ENCODE assay signal across 26 mouse cellular contexts in the genomic region with DNA sequence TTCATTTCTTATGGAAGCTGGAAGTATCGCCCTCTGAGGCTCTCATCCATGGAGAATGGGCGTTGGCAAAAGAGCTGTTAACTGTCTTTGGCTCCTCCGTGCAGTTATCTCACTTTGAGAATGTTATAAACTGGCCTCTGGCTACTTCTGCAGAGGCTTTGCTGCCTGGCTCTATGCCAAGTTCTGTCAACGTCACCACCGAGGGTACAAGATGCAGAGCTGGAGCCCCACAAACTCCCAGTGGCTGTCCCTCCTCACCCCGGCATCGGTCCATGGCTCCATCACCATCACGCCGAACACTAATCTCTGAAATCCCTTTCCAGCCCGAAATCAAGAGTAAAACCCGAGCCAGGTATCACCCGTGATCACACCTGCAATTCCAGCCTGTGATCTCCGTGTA. TPM values are rescaled to one million over a fixed set of nuclear protein-coding genes. Genes with fewer than 3 reads are reported as not detected.
"Had no signal": no experiment of that assay in that cellular context is flagged by ENCODE, and none has a peak within 500 bp of the region (broad histone marks: within the 10 kb centered on the region; RNA-seq: fewer than 3 reads in every experiment).

No protein-coding gene starts in this region.

- H3K9ac ChIP-seq: liver, embryonic 14.5 days; lung, embryonic 15.5 days; midbrain, embryonic 12.5 days; neural tube, embryonic 13.5 days; neural tube, embryonic 15.5 days had no signal

- H3K27ac ChIP-seq: liver, embryonic 14.5 days; lung, embryonic 15.5 days; midbrain, embryonic 10.5 days; midbrain, embryonic 12.5 days; neural tube, embryonic 13.5 days; neural tube, embryonic 15.5 days had no signal

- H3K9me3 ChIP-seq: lung, embryonic 15.5 days; midbrain, embryonic 10.5 days; midbrain, embryonic 12.5 days; neural tube, embryonic 13.5 days; neural tube, embryonic 15.5 days had no signal

- H3K4me2 ChIP-seq: lung, embryonic 15.5 days; midbrain, embryonic 12.5 days; neural tube, embryonic 13.5 days; neural tube, embryonic 15.5 days had no signal

- H3K36me3 ChIP-seq: lung, embryonic 15.5 days; midbrain, embryonic 10.5 days; midbrain, embryonic 12.5 days; neural tube, embryonic 13.5 days; neural tube, embryonic 15.5 days had no signal

- DNase-seq: lung, adult 18-20 months; lung, postnatal 10 days; lung, postnatal 4 days; midbrain, embryonic 14.5 days; retina, postnatal 1 day; right cerebral cortex, adult 18-20 months; right cerebral cortex, postnatal 25 days; right cerebral cortex, postnatal 4 days; spleen, adult 18-20 months; thymus, adult 18-20 months; thymus, postnatal 14 days; thymus, postnatal 36 days had no signal

- ATAC-seq: midbrain, embryonic 16.5 days had no signal

- H3K4me3 ChIP-seq: lung, embryonic 15.5 days; midbrain, embryonic 10.5 days; midbrain, embryonic 12.5 days; myocyte; neural tube, embryonic 13.5 days; neural tube, embryonic 15.5 days had no signal

RNA-seq across cellular contexts. Expression of a gene that starts 1.4 kb away (rescaled TPM):
- total RNA-seq: megakaryocyte, adult 5-6 weeks; megakaryocyte-erythroid progenitor cell, adult 5-6 weeks had no signal

RNA-seq across cellular contexts. Expression of a gene that starts 26.8 kb away (rescaled TPM):
- total RNA-seq: megakaryocyte, adult 5-6 weeks; megakaryocyte-erythroid progenitor cell, adult 5-6 weeks had no signal
- polyA plus RNA-seq: lung, embryonic 15.5 days; midbrain, embryonic 10.5 days; midbrain, embryonic 12.5 days; midbrain, embryonic 14.5 days; midbrain, embryonic 16.5 days; myocyte; neural tube, embryonic 11.5 days; neural tube, embryonic 13.5 days; neural tube, embryonic 15.5 days; small intestine, adult 2 months; stomach, embryonic 14.5 days; stomach, embryonic 16.5 days had no signal
